Mouse (Mus musculus): ENCODE results near the gene Sys1. TPM values are rescaled to one million over a fixed set of nuclear protein-coding genes. Genes with fewer than 3 reads are reported as not detected.

Gene Sys1
- polyA plus RNA-seq, 1 experiment from 2014 or later, result 6.9 TPM

DNA sequence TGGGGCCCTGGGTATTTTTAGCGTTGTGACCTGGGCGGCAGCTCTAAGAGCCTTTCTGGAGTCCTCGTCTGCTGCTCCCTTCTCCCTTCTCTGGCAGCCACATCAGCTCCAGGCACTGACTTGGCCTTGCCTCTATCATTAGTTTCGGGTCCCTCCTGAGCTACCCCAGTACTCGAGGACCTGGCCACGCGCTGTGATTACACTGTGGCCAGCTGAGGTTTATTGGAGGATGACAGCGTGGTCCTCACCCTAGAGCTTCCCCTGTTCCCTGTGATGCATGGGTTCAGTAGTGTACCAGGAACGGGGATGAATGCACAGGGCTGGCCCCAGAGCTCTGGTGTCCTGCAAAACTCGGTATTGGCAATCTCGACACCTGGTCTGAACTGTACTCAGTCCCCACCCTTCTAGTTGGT is 30.4 kb downstream of the Sys1 start:
- WGBS (ENCODE audit: missing documents), result 35% methylated on average over 11 of the region's 11 CpGs
- Histone ChIP-seq H3K36me3 (ENCODE audit: inconsistent target) (peaks cover 14% of the 10 kb centered on the region), H3K4me3 (ENCODE audit: inconsistent target) (peak overlapping the region; percentile 42), H3K27ac (no peak overlapping the region), H3K79me2 (ENCODE audit: inconsistent target) (no peaks in the 10 kb centered on the region)

- H3K4me3 ChIP-seq (ENCODE audit: inconsistent target), result no peak overlapping the region
- peaks cover 14% of the 10 kb centered on the region for H3K36me3 ChIP-seq (ENCODE audit: inconsistent target)
- no peak overlapping the region for H3K27ac ChIP-seq
- H3K79me2 ChIP-seq (ENCODE audit: inconsistent target), result no peaks in the 10 kb centered on the region
- 91% methylated on average over 9 of the region's 9 CpGs for WGBS (ENCODE audit: missing documents)
Observed at GRCm38 (mm10) chr2:164487812-164488211, 31.0 kb downstream of the Sys1 start.

DNA sequence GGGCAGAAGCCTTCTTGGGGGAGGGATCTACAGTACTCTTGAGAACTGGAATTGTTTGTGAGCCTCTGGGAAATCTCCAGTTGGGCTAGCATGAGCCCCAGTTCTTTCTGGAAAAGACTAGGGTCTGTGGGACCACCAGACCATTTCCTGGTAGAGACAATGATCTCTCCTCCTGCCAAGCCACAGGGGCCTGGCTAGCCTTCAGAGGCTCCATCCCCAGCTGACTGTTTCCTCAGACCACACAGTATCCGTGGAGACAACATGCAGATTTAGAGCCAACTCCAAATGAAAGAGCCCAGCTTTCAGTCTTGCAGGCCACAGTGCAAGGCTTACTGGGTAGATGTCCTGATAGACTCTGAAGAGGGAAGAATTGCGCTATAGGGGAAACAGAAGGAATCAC is 37.4 kb downstream of the Sys1 start:
- peaks cover 14% of the 10 kb centered on the region for H3K36me3 ChIP-seq (ENCODE audit: inconsistent target)
- 89% methylated on average over 2 of the region's 2 CpGs for WGBS (ENCODE audit: missing documents)
- peaks cover 17% of the 10 kb centered on the region for H3K79me2 ChIP-seq (ENCODE audit: inconsistent target)
- no peak overlapping the region for H3K4me3 ChIP-seq (ENCODE audit: inconsistent target)
- H3K27ac ChIP-seq, result no peak overlapping the region

DNA sequence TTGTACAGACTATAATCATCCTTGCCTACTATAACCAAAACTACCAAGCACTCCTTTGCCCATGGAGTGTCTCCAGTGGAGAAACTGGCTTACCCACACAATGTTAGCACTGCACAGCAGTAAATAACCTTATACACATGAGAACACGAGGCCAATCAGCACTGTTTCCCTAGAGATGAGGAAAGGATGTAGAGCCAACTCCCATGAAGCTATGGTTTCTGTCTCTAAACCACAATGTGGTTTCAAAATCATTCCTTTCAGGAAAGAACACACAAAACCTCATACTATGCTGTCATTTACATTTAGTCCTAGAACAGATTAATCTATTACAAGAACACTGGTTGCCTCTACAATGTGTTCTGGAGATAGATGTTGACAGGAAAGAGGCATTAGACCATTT is 39.6 kb downstream of the Sys1 start:
- Histone ChIP-seq H3K4me3 (ENCODE audit: inconsistent target) (no peak overlapping the region), H3K27ac (no peak overlapping the region), H3K79me2 (ENCODE audit: inconsistent target) (peaks cover 20% of the 10 kb centered on the region), H3K36me3 (ENCODE audit: inconsistent target) (peaks cover 13% of the 10 kb centered on the region; the same call in 1 of the 2 replicates)
- WGBS (ENCODE audit: missing documents), result 0% methylated on average over 1 of the region's 1 CpGs

- 5% methylated on average over 42 of the region's 43 CpGs for WGBS (ENCODE audit: missing documents)
- peaks cover 20% of the 10 kb centered on the region for H3K79me2 ChIP-seq (ENCODE audit: inconsistent target)
- peak within 1 kb of the TSS; percentile 97 for H3K4me3 ChIP-seq (ENCODE audit: inconsistent target)
- peaks cover 20% of the 10 kb centered on the region; the same call in 1 of the 2 replicates for H3K36me3 ChIP-seq (ENCODE audit: inconsistent target)
- peak within 1 kb of the TSS; percentile 46 for H3K27ac ChIP-seq
Observed at GRCm38 (mm10) chr2:164496847-164497690, 40.3 kb downstream of the Sys1 start, which contains the start of gene Pigt. TSS of gene Pigt (plus strand) at chr2:164497520.

- H3K27ac ChIP-seq, result peak overlapping the region; percentile 40; the same call in 1 of the 2 replicates
- peaks cover 27% of the 10 kb centered on the region; the same call in 1 of the 2 replicates for H3K36me3 ChIP-seq (ENCODE audit: inconsistent target)
- peaks cover 20% of the 10 kb centered on the region for H3K79me2 ChIP-seq (ENCODE audit: inconsistent target)
- 6% methylated on average over 20 of the region's 21 CpGs for WGBS (ENCODE audit: missing documents)
- H3K4me3 ChIP-seq (ENCODE audit: inconsistent target), result peak overlapping the region; percentile 97
Observed at GRCm38 (mm10) chr2:164497691-164498268, 41.0 kb downstream of the Sys1 start.

GRCm38 (mm10) chr2:164499317-164499716 is 42.6 kb downstream of the Sys1 start:
- Histone ChIP-seq H3K4me3 (ENCODE audit: inconsistent target) (no peak overlapping the region), H3K27ac (no peak overlapping the region), H3K36me3 (ENCODE audit: inconsistent target) (peaks cover 43% of the 10 kb centered on the region), H3K79me2 (ENCODE audit: inconsistent target) (peaks cover 20% of the 10 kb centered on the region)
- WGBS (ENCODE audit: missing documents), result 85% methylated on average over 5 of the region's 5 CpGs

DNA sequence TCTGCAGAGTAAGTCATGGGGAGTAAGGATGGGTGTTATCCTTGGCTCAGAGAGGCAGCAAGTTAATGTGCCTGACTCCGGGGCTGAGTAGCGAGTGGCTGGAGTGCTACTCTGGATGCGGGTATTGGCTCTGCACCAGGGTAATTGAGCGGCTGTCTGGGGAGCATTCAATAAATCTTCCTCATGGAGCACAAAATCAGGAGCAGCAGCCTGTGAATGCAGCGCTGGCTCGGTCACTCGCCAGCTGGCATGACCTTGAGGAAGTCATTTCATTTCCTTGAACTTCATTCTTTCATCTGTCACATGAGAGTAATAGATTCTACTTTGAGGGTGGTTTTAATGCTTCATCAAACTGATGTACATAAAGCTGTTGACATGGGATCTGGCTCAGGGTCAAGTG is 43.7 kb downstream of the Sys1 start:
- peaks cover 53% of the 10 kb centered on the region for H3K36me3 ChIP-seq (ENCODE audit: inconsistent target)

GRCm38 (mm10) chr2:164504919-164505318 is 48.2 kb downstream of the Sys1 start:
- 97% methylated on average over 3 of the region's 3 CpGs for WGBS (ENCODE audit: missing documents)
- Histone ChIP-seq H3K4me3 (ENCODE audit: inconsistent target) (no peak overlapping the region), H3K36me3 (ENCODE audit: inconsistent target) (peaks cover 63% of the 10 kb centered on the region), H3K27ac (no peak overlapping the region), H3K79me2 (ENCODE audit: inconsistent target) (no peaks in the 10 kb centered on the region)

More for the DNA sequence above, 43.7 kb downstream of the Sys1 start:
- Histone ChIP-seq H3K27ac (no peak overlapping the region), H3K79me2 (ENCODE audit: inconsistent target) (peaks cover 20% of the 10 kb centered on the region), H3K4me3 (ENCODE audit: inconsistent target) (no peak overlapping the region)
- WGBS (ENCODE audit: missing documents), result 93% methylated on average over 7 of the region's 7 CpGs

GRCm38 (mm10) chr2:164505619-164506347 is 49.0 kb downstream of the Sys1 start:
- Histone ChIP-seq H3K36me3 (ENCODE audit: inconsistent target) (peaks cover 56% of the 10 kb centered on the region), H3K4me3 (ENCODE audit: inconsistent target) (no peak overlapping the region), H3K79me2 (ENCODE audit: inconsistent target) (no peaks in the 10 kb centered on the region), H3K27ac (no peak overlapping the region)
- WGBS (ENCODE audit: missing documents), result 93% methylated on average over 4 of the region's 4 CpGs

DNA sequence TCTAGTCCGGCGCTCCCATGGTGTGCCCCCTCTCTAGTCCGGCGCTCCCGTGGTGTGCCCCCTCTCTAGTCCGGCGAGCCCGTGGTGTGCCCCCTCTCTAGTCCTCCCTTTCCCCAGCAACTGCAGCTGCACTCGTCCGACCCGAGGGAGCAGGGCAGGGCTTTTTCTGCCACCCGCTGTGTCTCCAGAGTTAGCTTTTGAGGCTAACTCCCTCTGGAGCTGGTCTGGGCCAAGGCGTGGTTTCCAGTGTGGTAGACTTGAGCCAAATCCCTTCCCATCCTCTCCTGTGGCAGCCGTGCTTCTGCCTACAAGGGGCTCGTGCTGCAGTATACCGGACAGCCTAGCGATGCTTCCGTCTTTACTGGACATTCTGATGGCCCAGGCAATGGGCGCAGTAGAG is 51.0 kb downstream of the Sys1 start:
- Histone ChIP-seq H3K79me2 (ENCODE audit: inconsistent target) (no peaks in the 10 kb centered on the region), H3K36me3 (ENCODE audit: inconsistent target) (peaks cover 36% of the 10 kb centered on the region), H3K27ac (no peak overlapping the region), H3K4me3 (ENCODE audit: inconsistent target) (no peak overlapping the region)
- WGBS (ENCODE audit: missing documents), result 96% methylated on average over 19 of the region's 19 CpGs

DNA sequence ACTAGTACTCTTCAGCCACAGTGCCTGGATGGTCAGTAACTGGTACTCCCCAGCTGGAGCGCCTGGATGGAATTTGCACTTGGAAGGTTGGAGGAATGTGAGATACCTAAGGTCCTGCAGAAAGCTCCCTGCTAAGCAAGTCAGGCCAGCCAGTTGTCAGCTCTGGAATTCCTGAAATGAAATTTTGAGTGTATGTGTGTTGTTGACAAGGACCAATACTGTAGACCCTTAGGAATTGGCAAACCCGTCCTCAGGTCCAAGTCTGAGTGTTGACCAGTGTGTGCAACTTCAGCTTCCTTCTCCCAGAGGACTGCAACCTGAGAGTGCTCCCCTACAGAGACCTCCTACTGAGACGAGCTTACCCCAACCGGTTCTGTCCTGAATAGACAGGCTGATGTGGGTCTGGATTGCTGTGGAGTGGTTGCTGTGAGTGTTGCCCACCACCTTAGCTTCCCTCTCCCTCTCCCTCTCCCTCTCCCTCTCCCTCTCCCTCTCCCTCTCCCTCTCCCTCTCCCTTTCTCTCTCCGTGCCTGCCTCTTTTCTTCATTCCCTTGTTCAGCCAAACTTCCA is 53.9 kb downstream of the Sys1 start:
- peaks cover 11% of the 10 kb centered on the region; the same call in 1 of the 2 replicates for H3K36me3 ChIP-seq (ENCODE audit: inconsistent target)
- WGBS (ENCODE audit: missing documents), result 66% methylated on average over 5 of the region's 5 CpGs
- no peak overlapping the region for H3K4me3 ChIP-seq (ENCODE audit: inconsistent target)
- H3K27ac ChIP-seq, result no peak overlapping the region
- H3K79me2 ChIP-seq (ENCODE audit: inconsistent target), result no peaks in the 10 kb centered on the region

DNA sequence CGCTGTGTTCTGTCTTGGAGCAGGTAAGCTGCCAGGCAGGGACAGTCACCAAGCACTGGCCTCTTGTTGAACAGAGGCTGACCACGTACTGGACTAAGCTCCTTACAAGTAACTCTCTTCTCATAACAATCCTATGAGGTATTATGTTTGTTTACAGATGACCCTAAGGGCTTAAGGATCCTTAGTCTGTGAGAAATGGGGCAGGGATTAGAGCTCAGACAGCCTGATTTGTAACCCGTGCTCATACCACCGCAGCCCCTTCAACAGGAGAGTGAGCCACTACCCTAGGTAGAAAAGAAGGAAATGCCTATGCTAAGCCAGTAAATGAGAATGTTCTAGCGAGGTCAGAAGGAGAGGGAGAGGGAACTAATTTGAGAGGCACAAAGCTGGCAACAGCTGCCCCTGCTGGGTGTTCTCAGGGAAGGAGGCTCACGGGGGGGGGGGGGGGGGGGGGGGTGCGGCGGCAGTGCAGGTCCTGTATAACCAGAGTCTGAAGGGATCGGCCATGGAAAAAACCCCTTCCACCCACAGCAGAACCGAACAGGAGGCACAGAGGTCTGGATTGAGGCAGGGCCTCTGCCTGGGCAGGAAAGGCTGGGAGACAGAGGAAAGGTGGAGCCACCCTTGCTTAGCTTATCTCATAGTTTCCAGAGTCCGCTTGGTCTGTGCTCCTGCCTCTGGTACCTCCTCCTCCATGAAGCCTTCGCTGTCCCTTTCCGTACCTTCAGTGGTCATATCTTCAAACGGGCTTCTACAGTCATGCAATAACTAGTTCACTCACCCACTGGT is 55.6 kb downstream of the Sys1 start:
- Histone ChIP-seq H3K27ac (no peak overlapping the region), H3K36me3 (ENCODE audit: inconsistent target) (no peaks in the 10 kb centered on the region), H3K4me3 (ENCODE audit: inconsistent target) (no peak overlapping the region), H3K79me2 (ENCODE audit: inconsistent target) (no peaks in the 10 kb centered on the region)
- 70% methylated on average over 10 of the region's 14 CpGs for WGBS (ENCODE audit: missing documents)

DNA sequence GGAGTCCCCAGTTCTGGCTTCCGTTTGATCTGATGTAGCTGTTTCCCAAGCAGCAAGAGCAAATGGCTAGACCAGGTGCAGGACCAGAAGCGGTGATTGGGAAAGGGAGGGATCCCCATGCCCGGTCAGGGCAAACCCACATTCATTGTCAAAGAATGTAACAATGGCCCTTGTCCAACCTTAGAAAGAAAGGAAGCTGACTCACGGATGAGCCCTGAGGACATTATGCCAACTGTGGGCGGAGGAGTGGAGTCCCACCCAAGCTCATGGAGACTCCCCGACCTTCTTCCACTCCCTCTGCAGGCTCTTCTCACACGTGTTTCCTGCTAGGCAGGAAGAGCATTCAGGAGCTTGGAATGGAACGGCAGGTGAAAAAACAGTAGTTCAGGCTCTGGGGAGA is 56.6 kb downstream of the Sys1 start:
- no peak overlapping the region for H3K27ac ChIP-seq
- H3K79me2 ChIP-seq (ENCODE audit: inconsistent target), result no peaks in the 10 kb centered on the region
- H3K4me3 ChIP-seq (ENCODE audit: inconsistent target), result no peak overlapping the region
- no peaks in the 10 kb centered on the region for H3K36me3 ChIP-seq (ENCODE audit: inconsistent target)
- WGBS (ENCODE audit: missing documents), result 69% methylated on average over 7 of the region's 8 CpGs
